Mouse (Mus musculus) spleen, postnatal 4 days (tissue): ENCODE measurements around the gene Fcer1g.
"Not testable (repeated sequence)": the region's sequence is repeated elsewhere in the genome, so short reads cannot be mapped to it uniquely, and the experiment has no call there.

Experiments used
- DNase-seq, 2 experiments: peaks; one replicate each; pipeline ENCODE4 v3.0.0; 2022; ENCODE audit warnings: low spot score in 2 of 2

The Fcer1g gene

DNA sequence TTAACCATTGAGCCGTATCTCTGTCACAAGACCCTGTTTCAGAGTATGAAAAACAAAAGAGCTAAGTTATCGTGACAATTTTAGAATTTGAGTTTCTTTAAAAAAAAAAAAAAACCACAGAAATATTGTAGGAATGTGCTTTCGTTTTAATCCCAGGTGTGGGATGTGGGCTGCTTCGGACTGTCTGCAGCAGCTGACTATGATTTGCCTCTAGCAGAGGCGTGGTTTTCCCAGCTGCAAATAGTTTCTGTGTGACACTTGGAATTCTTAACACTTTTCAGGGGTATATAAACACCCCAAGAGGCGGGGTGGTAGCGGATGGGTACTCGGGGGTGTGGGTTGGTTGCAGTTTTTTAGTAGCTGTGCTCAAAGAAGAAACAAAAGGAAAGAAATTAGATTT, 11.2 kb upstream of the Fcer1g start:
- DNase-seq = no peak

DNA sequence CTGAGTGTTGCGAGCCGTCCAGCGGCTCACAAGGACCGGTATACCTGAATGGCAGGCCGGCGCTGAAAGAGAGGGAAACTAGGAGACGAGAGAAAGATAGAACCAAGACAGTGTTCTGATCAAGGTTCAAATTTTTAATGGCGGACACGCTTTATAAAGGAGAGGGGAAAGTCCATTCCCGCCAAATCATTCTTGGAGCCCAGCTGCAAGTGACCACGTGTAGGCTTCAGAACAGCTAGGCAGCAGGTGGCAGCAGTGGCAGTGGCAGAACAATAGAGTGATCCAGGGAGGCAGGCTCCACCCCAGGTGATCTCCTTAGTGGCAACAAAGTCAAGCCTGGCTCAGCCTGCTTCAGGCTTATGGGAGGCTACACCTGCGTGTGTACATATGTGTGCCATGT, 7.8 kb upstream of the Fcer1g start:
- DNase-seq = not testable (repeated sequence)

DNA sequence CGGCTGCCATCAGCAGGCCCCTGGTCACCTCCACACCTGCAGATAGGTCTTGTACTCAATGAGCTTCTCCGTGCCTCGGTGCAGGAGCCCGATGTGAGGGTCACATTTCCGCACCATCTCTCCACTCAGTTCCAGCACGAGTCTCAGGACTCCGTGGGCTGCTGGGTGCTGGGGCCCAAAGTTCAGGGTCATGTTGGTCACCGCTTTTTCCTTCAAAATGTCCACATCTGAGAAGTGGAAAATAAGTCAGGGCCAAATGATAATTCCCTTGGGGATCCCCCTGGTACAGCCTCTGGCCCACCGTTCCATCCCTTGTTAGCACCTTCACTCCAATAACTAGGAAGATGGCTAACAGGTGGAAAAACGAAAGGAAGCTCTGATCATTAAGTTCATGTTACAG, 6.7 kb upstream of the Fcer1g start:
- DNase-seq = no peak

- no peak for DNase-seq
Measured at GRCm38 (mm10) chr1:171239992-171240744, 6.0 kb upstream of the Fcer1g start.

DNA sequence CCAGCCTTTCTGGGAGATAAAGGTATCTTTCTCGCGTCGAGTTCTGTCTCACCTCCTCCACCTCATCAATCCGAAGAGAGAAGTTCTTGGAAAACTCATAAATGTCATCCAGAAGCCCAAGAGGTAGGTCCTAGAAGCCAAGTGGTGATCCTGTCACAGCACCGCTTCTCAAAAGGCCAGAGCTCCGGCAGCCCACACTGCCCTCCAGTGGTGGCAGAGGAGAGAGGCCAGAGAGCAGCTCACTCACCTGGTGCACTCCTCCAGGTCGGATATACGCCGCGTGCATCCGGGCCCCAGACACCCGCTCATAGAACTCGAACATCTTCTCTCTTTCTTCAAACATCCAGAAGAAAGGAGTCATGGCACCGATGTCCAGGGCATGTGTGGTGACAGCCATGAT, 4.3 kb upstream of the Fcer1g start:
- peak; percentile 63 to 84 for DNase-seq

- DNase-seq = no peak
Measured at GRCm38 (mm10) chr1:171237438-171237837, 3.3 kb upstream of the Fcer1g start.

DNA sequence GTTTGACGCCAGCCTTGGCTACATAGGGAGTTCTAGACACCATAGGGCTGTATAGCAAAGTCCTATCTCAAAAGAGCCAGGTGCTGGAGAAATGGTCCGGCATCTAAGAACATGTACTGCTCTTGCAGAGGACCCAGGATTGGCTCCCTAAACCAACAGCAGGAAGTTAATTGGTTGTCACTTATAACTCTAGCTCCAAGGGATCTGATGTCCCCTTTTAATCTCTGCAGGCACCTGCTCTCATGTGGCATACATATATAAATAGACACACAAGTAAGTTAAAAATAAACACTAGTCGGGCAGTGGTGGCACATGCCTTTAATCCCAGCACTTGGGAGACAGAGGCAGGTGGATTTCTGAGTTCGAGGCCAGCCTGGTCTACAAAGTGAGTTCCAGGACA, 1.6 kb upstream of the Fcer1g start:
- no peak for DNase-seq

GRCm38 (mm10) chr1:171234538-171234937, 373 bp upstream of the Fcer1g start:
- no peak for DNase-seq

DNA sequence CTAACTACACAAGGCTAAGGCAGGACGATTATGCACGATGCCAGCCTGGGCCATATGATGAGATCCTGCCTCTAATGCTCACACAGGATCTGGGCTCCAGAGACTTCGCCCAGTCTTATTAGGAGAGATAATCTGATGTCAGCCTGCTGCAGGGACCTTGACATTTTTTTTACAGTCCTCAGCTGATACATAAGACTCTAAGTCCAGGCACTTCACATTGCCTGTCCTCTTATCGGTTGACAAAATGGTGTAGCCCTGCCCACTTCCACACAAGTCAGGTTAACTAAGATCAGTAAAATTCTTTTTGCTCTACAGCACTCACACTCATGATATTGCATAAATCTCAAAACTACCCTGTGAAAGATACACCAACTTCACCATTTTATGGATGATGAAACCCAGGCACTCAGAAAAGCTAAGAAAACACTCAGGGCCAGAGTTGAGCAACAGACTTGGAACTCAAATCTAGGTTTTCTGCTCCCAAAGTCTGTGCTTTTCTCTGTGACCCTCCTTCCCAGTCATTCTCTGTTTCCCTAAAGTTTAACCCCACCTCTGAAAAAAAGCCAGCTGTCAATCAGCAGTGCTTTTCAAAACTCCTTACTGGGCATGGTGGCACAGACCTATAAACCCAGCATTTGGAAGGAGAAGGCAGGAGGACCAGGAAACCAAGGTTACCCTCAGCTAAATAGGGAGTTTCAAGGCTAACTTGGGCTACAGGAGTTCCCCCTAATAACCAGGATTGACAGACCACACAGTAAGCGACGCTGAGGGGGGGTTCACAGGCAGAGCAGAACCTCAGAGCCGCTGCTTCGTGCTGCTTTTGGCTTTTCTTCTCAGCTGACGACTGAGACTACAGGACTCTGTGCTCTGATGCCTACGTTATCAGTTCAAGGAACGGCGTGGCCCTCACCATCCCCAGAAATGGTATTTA, 1.1 kb downstream of the Fcer1g start:
- DNase-seq = no peak

GRCm38 (mm10) chr1:171232348-171232747, 1.8 kb downstream of the Fcer1g start:
- DNase-seq = no peak

GRCm38 (mm10) chr1:171231844-171232243, 2.3 kb downstream of the Fcer1g start:
- DNase-seq = no peak

DNA sequence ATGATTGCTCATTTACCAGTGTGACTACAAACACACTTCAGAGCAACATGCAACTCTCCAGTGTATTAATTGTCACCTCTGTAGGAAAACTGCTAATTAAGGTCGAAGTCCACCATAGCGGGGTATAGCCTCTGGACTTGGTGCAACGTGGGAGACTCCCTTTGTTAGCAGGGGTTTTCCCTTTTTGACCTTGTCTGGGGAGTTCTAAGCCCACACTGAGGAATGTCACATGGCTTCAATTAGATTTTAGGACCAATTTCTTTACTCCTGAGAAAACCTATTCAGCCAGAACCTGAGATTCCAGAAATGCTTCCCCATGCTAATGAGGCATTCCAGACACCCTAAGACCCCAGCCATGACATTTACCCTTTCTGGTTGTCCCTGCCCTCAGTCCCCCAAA, 4.0 kb downstream of the Fcer1g start:
- no peak for DNase-seq

DNA sequence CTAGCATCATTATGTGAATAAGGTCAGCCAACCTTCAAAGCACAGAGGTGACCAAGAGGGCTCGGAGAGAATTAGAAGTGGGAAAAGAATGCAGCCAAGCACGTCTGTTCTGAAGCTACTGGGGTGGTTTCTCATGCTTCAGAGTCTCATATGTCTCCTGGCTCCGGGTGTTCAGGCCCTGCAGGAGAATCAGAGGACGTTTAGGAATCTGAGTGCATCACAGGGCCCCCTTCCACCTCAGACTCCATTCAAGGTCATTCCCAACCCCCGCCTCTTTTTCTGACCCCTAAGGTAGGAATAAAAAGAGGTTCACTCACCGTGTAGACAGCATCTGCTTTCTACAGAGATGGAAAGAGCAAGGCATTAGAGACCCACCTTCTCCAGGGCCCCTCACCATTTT, 4.4 kb downstream of the Fcer1g start:
- DNase-seq = no peak

DNA sequence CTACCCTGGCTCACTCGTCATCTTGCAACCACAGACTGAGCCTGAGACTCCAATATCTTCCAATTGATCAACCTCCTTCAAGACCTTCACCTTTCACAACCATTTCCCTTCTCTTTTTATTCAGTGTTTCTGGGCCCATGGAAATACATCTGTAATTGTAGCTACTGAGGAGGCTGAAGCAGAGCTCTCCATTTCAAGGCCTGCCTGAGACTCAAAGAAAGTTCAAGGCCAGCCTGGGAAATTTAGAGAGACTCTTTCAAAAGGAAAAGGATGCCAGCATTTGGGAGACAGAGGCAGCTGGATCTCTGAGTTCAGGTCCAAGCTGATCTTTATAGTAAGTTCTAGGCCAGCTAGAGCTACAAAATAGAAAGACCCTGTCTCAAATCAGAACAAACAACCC, 6.3 kb downstream of the Fcer1g start:
- DNase-seq = no peak

GRCm38 (mm10) chr1:171226780-171227179, 7.4 kb downstream of the Fcer1g start:
- no peak for DNase-seq

GRCm38 (mm10) chr1:171224857-171225256, 9.3 kb downstream of the Fcer1g start, which contains the start of gene Apoa2:
Gene Apoa2 (plus strand): TSS chr1:171225054.
- no peak for DNase-seq

DNA sequence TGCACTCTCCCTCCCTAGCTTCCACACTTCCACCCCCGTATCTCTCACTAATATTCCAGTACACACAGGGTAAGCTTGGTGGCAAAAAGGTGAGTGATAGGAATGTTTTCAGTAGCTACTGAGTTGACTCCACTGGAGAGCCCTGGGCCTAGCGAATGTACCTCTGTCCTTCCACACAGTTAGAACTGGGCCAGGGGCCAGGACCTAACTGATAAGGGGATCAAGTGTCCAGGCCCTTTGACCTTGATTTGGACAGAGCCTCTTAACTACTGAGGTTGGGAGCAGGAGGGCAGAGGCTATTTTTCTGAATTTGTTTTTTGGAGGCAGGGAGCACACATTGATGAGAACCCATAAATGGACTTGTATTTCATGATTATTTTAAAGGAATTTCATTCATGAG, 10.4 kb downstream of the Fcer1g start:
- no peak for DNase-seq

DNA sequence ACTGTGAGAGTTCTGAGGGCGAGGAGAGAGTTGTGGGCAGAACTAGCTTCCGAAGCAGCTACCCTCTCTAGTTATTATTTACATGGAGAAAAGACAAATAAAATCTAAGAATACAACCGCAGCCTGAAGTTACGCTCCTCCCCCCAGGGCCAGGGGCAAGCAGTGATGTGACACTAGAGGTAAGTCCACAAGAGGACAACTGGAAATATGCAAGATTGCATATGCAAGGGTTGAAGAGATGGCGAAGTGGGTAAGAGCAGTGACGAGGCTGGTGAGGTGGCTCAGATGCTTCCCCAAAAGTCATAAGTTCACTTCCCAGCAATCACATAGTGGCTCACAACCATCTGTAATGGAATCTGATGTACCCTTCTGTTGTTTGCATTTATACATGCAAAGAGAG, 11.0 kb downstream of the Fcer1g start:
- DNase-seq = no peak

GRCm38 (mm10) chr1:171222238-171223155, 11.7 kb downstream of the Fcer1g start, which contains the start of gene Tomm40l:
Gene Tomm40l (minus strand): TSS chr1:171222514.
- peak; percentile 87 for DNase-seq

GRCm38 (mm10) chr1:171221281-171222193, 12.6 kb downstream of the Fcer1g start:
- peak in 1 of 2 experiments; percentile 71 for DNase-seq

- peak; percentile 80 to 94 for DNase-seq
Measured at GRCm38 (mm10) chr1:171220871-171221270, 13.3 kb downstream of the Fcer1g start.
